Mouse (Mus musculus) CH12.LX (cell line): ENCODE measurements at regions not wholly inside any gene's neighbourhood (a gene's known extent, or its start where the extent isn't known, plus 50 kb on each side); places are given as distances from the start of the nearest gene placed in this dataset.

ENCODE experiments used
- DNase-seq: peaks from one replicate; pipeline ENCODE4 v3.0.0-alpha.2; 2013; ENCODE audit errors: extremely low read depth
- H3K27ac ChIP-seq: 2 replicates; pipeline ENCODE4 v1.5.1; 2012; ENCODE audit warnings: low read depth, mild to moderate bottlenecking, control low read depth, moderate library complexity; ENCODE audit not compliant: insufficient read depth
- H3K27me3 ChIP-seq: replicated peaks from 2 replicates; pipeline ENCODE3; 2012; ENCODE audit warnings: inconsistent platforms
- H3K36me3 ChIP-seq, 2 experiments: replicated peaks in 1 of 2; 2 replicates each; pipeline versions ENCODE3 to v1.6.1; 2012; ENCODE audit warnings: inconsistent platforms in 1 of 2, low read length in 1 of 2, mild to moderate bottlenecking in 1 of 2, mixed read lengths in 1 of 2, moderate library complexity in 1 of 2; ENCODE audit not compliant: control insufficient read depth in 1 of 2, insufficient read depth in 1 of 2
- H3K4me1 ChIP-seq, 2 experiments: 2 replicates each; pipeline ENCODE4 v1.6.1; 2012; ENCODE audit warnings: inconsistent platforms in 1 of 2, moderate library complexity in 1 of 2; ENCODE audit not compliant: insufficient read depth in 2 of 2, control insufficient read depth in 1 of 2
- H3K4me2 ChIP-seq: 2 replicates; pipeline ENCODE4 v1.6.1; 2012; ENCODE audit warnings: low read depth, mild to moderate bottlenecking, control low read depth; ENCODE audit not compliant: poor library complexity, insufficient read depth, severe bottlenecking
- H3K4me3 ChIP-seq, 3 experiments: fragments of 150-350 bp in 1 of 3; sonication (generic) in 1 of 3; replicated peaks in 1 of 3; 2 replicates each; pipeline versions ENCODE3 to v1.5.1; 2011 to 2012; ENCODE audit warnings: low read depth in 2 of 3, low read length in 2 of 3, mild to moderate bottlenecking in 2 of 3, moderate library complexity in 2 of 3, control low read depth in 1 of 3, improper control_type of control experiment in 1 of 3, inconsistent platforms in 1 of 3, mixed read lengths in 1 of 3; ENCODE audit not compliant: poor library complexity in 1 of 3
- H3K79me2 ChIP-seq: replicated peaks from 2 replicates; pipeline ENCODE4 v1.6.1; 2012; ENCODE audit warnings: mild to moderate bottlenecking, moderate library complexity; ENCODE audit not compliant: control insufficient read depth, poor library complexity, insufficient read depth, severe bottlenecking; ENCODE audit errors: extremely low read depth
- H3K9ac ChIP-seq: 2 replicates; pipeline ENCODE4 v1.6.1; 2012; ENCODE audit warnings: low read depth, mild to moderate bottlenecking, control low read depth, moderate library complexity; ENCODE audit not compliant: insufficient read depth
- H3K9me3 ChIP-seq: replicated peaks from 2 replicates; pipeline ENCODE3; 2012; ENCODE audit warnings: low read length, inconsistent platforms, mixed read lengths
- BHLHE40 ChIP-seq: IDR thresholded peaks from 2 replicates; pipeline ENCODE4 v1.6.1; 2011; ENCODE audit warnings: mild to moderate bottlenecking, low read depth, low read length, improper control_type of control experiment
- CHD1 ChIP-seq: IDR thresholded peaks from 2 replicates; pipeline ENCODE4 v1.6.1; 2012; ENCODE audit warnings: low read depth, low read length, improper control_type of control experiment, inconsistent platforms
- CHD2 ChIP-seq: IDR thresholded peaks from 2 replicates; pipeline ENCODE4 v1.6.1; 2011; ENCODE audit warnings: low read length, improper control_type of control experiment
- CTCF ChIP-seq, 2 experiments: IDR thresholded peaks in 1 of 2; conservative IDR thresholded peaks in 1 of 2; 2 replicates each; pipeline ENCODE4 v1.5.1; 2011 to 2012; ENCODE audit warnings: low read depth in 2 of 2, low read length in 2 of 2, improper control_type of control experiment in 1 of 2, inconsistent platforms in 1 of 2, mild to moderate bottlenecking in 1 of 2, moderate library complexity in 1 of 2
- E2F4 ChIP-seq: IDR thresholded peaks from 2 replicates; pipeline ENCODE4 v1.6.1; 2011; ENCODE audit warnings: low read depth, low read length, improper control_type of control experiment; ENCODE audit not compliant: insufficient replicate concordance
- ETS1 ChIP-seq: conservative IDR thresholded peaks from 2 replicates; pipeline ENCODE4 v1.6.1; 2012; ENCODE audit warnings: low read depth, mild to moderate bottlenecking, inconsistent platforms, low read length, improper control_type of control experiment, moderate library complexity
- GABPA ChIP-seq: IDR thresholded peaks from 2 replicates; pipeline ENCODE4 v1.6.1; 2012; ENCODE audit warnings: low read depth, low read length, improper control_type of control experiment, inconsistent platforms; ENCODE audit not compliant: insufficient replicate concordance
- HCFC1 ChIP-seq: IDR thresholded peaks from 2 replicates; pipeline ENCODE4 v1.6.1; 2012; ENCODE audit warnings: low read depth, mild to moderate bottlenecking, inconsistent platforms, low read length, improper control_type of control experiment
- IRF4 ChIP-seq: IDR thresholded peaks from 2 replicates; pipeline ENCODE4 v1.6.1; 2014; ENCODE audit warnings: low read depth, mild to moderate bottlenecking, inconsistent platforms, low read length, improper control_type of control experiment
- JUN ChIP-seq: IDR thresholded peaks from 2 replicates; pipeline ENCODE4 v1.6.1; 2011; ENCODE audit warnings: low read depth, mild to moderate bottlenecking, low read length, improper control_type of control experiment, moderate library complexity; ENCODE audit not compliant: insufficient read depth
- MAX ChIP-seq: IDR thresholded peaks from 2 replicates; pipeline ENCODE4 v1.6.1; 2011; ENCODE audit warnings: low read length, improper control_type of control experiment
- MXI1 ChIP-seq: IDR thresholded peaks from 2 replicates; pipeline ENCODE4 v1.6.1; 2011; ENCODE audit warnings: mild to moderate bottlenecking, low read depth, low read length, improper control_type of control experiment
- MYC ChIP-seq: IDR thresholded peaks from 2 replicates; pipeline ENCODE4 v1.6.1; 2011; ENCODE audit warnings: low read depth, mild to moderate bottlenecking, improper control_type of control experiment, low read length
- PAX5 ChIP-seq: IDR thresholded peaks from 2 replicates; pipeline ENCODE4 v1.6.1; 2012; ENCODE audit warnings: low read length, inconsistent platforms, mixed read lengths
- POLR2AphosphoS2 ChIP-seq: IDR thresholded peaks from 2 replicates; pipeline ENCODE4 v1.6.1; 2011; ENCODE audit warnings: low read depth, low read length, improper control_type of control experiment
- RAD21 ChIP-seq: IDR thresholded peaks from 2 replicates; pipeline ENCODE4 v1.6.1; 2011; ENCODE audit warnings: low read depth, mild to moderate bottlenecking, low read length, improper control_type of control experiment, moderate library complexity
- RCOR1 ChIP-seq: conservative IDR thresholded peaks from 2 replicates; pipeline ENCODE4 v1.6.1; 2012; ENCODE audit warnings: low read depth, mild to moderate bottlenecking, inconsistent platforms, low read length, improper control_type of control experiment
- SIN3A ChIP-seq: IDR thresholded peaks from 2 replicates; pipeline ENCODE4 v1.6.1; 2012; ENCODE audit warnings: low read length, improper control_type of control experiment, inconsistent platforms
- SMC3 ChIP-seq: IDR thresholded peaks from 2 replicates; pipeline ENCODE4 v1.6.1; 2011; ENCODE audit warnings: low read depth, low read length, improper control_type of control experiment
- TBP ChIP-seq: conservative IDR thresholded peaks from 2 replicates; pipeline ENCODE4 v1.6.1; 2011; ENCODE audit warnings: low read depth, low read length, improper control_type of control experiment
- TCF12 ChIP-seq: IDR thresholded peaks from 2 replicates; pipeline ENCODE4 v1.6.1; 2014; ENCODE audit warnings: low read depth, mild to moderate bottlenecking, inconsistent platforms, low read length, improper control_type of control experiment
- USF2 ChIP-seq: conservative IDR thresholded peaks from 2 replicates; pipeline ENCODE4 v1.6.1; 2011; ENCODE audit warnings: low read depth, low read length, improper control_type of control experiment
- ZC3H11A ChIP-seq: IDR thresholded peaks from 2 replicates; pipeline ENCODE4 v1.6.1; 2012; ENCODE audit warnings: low read depth, mild to moderate bottlenecking, inconsistent platforms, low read length, improper control_type of control experiment
- ZNF384 ChIP-seq: IDR thresholded peaks from 2 replicates; pipeline ENCODE4 v1.6.1; 2012; ENCODE audit warnings: low read depth, low read length, improper control_type of control experiment, inconsistent platforms
- dilution Hi-C: fragments of 300-500 bp; cut with MboI; formaldehyde crosslinking; loops from 2 replicates; pipeline ENCODE4 v1.14.3; 2020; ENCODE audit warnings: low sequenced_read_pairs; ENCODE audit not compliant: extremely low pct_unique_long_range_greater_than_20kb, extremely low pct_ligation_motif_present
- in situ Hi-C: fragments of 300-500 bp; cut with MboI; formaldehyde crosslinking; loops from 3 replicates; pipeline ENCODE4 v1.14.3; 2019; ENCODE audit warnings: low sequenced_read_pairs, low pct_ligation_motif_present, low pct_unique_long_range_greater_than_20kb, mixed read lengths

DNA sequence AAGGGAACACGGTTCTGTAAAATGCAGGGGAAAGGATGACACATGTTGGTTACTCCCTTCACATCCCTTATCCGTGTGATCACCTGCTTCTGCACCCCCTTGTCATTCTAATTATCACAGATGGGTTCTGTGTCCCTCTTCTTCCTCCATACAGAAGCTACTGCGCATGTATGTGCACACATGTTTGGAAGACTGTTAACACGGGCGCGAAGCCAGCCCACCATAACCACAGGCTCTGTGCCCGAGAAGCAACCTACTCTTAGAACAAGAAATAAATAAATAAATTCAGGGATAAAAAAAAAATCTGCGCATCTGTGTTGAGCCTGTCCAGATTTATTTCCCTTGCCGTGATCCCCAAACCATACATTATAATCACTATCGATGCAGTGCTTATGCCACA lies 275.6 kb upstream of the 3110018I06Rik start:
- in situ Hi-C loops: no loop called here
- H3K9me3 ChIP-seq: peaks cover 82% of the 10 kb centered on the region

DNA sequence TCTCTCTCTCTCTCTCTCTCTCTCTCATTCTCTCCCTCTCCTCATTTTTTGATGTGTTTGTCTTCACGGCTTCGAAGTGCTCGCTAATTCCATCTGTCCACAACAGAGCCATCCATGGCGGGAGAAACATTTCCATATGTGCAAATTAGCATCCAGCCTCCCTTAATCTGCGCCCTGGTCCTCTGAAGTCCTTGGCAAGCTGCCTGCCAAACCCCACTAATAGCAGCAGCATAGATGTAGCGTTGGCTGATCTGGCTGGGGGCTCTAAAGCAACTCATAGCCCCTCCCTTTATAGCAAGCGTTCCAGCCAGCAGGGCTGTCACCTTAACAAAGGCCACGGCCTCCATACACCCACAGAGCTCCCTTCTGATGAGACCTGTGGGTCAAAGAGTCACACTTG lies 272.3 kb upstream of the 3110018I06Rik start:
- in situ Hi-C loops: no loop called here
- TF ChIP-seq SMC3: no peak
- TF ChIP-seq POLR2AphosphoS2: no peak
- TF ChIP-seq E2F4: no peak
- no peak for TF ChIP-seq CHD1
- TF ChIP-seq RAD21: no peak
- TF ChIP-seq TCF12: no peak
- no peak for TF ChIP-seq ZNF384
- TF ChIP-seq ZC3H11A: no peak
- no peak for TF ChIP-seq JUN
- no peak for TF ChIP-seq PAX5
- no peak for TF ChIP-seq IRF4
- TF ChIP-seq SIN3A: no peak
- no peak for TF ChIP-seq ETS1
- no peak for TF ChIP-seq GABPA
- TF ChIP-seq USF2: no peak
- no peak for TF ChIP-seq MXI1
- TF ChIP-seq MYC: no peak
- TF ChIP-seq MAX: no peak
- TF ChIP-seq HCFC1: no peak
- TF ChIP-seq CHD2: no peak
- H3K9ac ChIP-seq: no peak overlapping the region
- no peak overlapping the region for H3K4me3 ChIP-seq
- dilution Hi-C loops: no loop called here
- no peaks in the 10 kb centered on the region for H3K79me2 ChIP-seq
- peaks cover 86% of the 10 kb centered on the region for H3K9me3 ChIP-seq
- no peaks in the 10 kb centered on the region for H3K27me3 ChIP-seq
- no peak overlapping the region for H3K4me2 ChIP-seq
- H3K4me1 ChIP-seq: no peaks in the 10 kb centered on the region
- no peak for DNase-seq
- no peaks in the 10 kb centered on the region for H3K36me3 ChIP-seq
- no peak overlapping the region for H3K27ac ChIP-seq

More for the DNA sequence above, 275.6 kb upstream of the 3110018I06Rik start:
- Histone ChIP-seq H3K36me3 (no peaks in the 10 kb centered on the region), H3K4me3 (no peak overlapping the region), H3K79me2 (no peaks in the 10 kb centered on the region), H3K27ac (no peak overlapping the region), H3K9ac (no peak overlapping the region), H3K27me3 (no peaks in the 10 kb centered on the region), H3K4me1 (no peaks in the 10 kb centered on the region), H3K4me2 (no peak overlapping the region)
- TF ChIP-seq SMC3: no peak
- TF ChIP-seq GABPA: no peak
- no peak for TF ChIP-seq CHD1
- no peak for TF ChIP-seq E2F4
- no peak for TF ChIP-seq RCOR1
- TF ChIP-seq MAX: no peak
- TF ChIP-seq CTCF (conservative IDR thresholded peaks at IDR 0.05 in 1 of 2, IDR thresholded peaks at IDR 0.05 in 1 of 2; ENCODE audit: low read depth in 2 of 2, low read length in 2 of 2): no peak
- no peak for TF ChIP-seq TBP
- TF ChIP-seq BHLHE40: no peak
- DNase-seq: no peak
- dilution Hi-C loops: no loop called here
